Mouse (Mus musculus) megakaryocyte-erythroid progenitor cell, adult 5-6 weeks (primary cell): ENCODE measurements around the gene Igsf23. TPM values are rescaled to one million over a fixed set of nuclear protein-coding genes. Genes with fewer than 3 reads are reported as not detected.

Experiments
- ATAC-seq: replicated peaks from 2 replicates; pipeline ENCODE4 v1.8.0; 2016; ENCODE audit warnings: mild to moderate bottlenecking, inconsistent platforms; ENCODE audit not compliant: severe bottlenecking, poor library complexity, low FRiP score, low TSS enrichment
- total RNA-seq, 2 experiments: library from RNA; stranded (forward) in 1 of 2; stranded (reverse) in 1 of 2; fragments of 200-1000, 215-1000 nt in 1 of 2; fragments of >200 nt in 1 of 2; fragmentation: Nextera tagmentation in 1 of 2; gene quantifications; 2 replicates each; pipeline ENCODE4 v1.2.3; 2014 to 2017

Igsf23 gene
- total RNA-seq, 2 experiments from 2014 or later, result not detected

DNA sequence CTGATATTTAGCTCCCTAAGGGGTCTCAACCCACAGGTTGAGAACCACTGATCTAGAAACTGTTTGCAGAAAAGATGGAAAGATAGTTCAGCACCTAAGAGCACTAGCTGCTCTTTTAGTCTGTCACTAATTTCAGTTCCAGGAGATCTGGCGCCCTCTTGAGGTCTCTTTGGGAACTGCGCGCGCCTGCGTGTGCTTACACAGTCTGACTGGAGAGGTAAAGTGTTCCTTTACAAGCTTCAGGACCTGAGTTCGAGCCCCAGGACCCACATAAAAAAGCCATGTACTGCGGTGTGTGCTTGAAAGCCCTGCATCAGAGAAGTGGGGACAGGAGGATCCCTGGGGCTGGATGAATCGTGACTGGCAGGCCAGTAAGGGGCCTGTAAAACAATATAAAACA lies 60.7 kb downstream of the Igsf23 start:
- ATAC-seq, result no peak

- ATAC-seq, result no peak
These were observed 62.7 kb downstream of the Igsf23 start, which contains the start of gene Ceacam19 for GRCm38 (mm10) chr7:19887849-19888248. TSS of gene Ceacam19 (minus strand) at chr7:19887965.

Other genes with a start within 250 kb of the Igsf23 start
- gene Tomm40, start 235.3 kb downstream of the Igsf23 start, total RNA-seq (2014; fragmentation: Nextera tagmentation), result 111 and 140 TPM in 2 replicates
- 44.6 and 64.9 TPM in 2 replicates for gene Tomm40, start 235.3 kb downstream of the Igsf23 start, total RNA-seq (2017)
- 2.2 and 6.0 TPM in 2 replicates for gene Nectin2, start 200.3 kb downstream of the Igsf23 start, total RNA-seq (2014; fragmentation: Nextera tagmentation)
- gene Nectin2, start 200.3 kb downstream of the Igsf23 start, total RNA-seq (2017), result 3.9 and 12.3 TPM in 2 replicates
- gene Bcam, start 179.7 kb downstream of the Igsf23 start, total RNA-seq (2014; fragmentation: Nextera tagmentation), result 5.3 TPM in 1 of 2 replicates, not detected in the other
- 0.08 TPM in 1 of 2 replicates, not detected in the other for gene Bcam, start 179.7 kb downstream of the Igsf23 start, total RNA-seq (2017)
- gene Cblc, start 153.9 kb downstream of the Igsf23 start, total RNA-seq (2014; fragmentation: Nextera tagmentation), result not detected in 2 replicates
- gene Cblc, start 153.9 kb downstream of the Igsf23 start, total RNA-seq (2017), result not detected in 2 replicates
- gene Bcl3, start 128.0 kb downstream of the Igsf23 start, total RNA-seq (2014; fragmentation: Nextera tagmentation), result 3.3 TPM in 1 of 2 replicates, not detected in the other
- 0.34 TPM in 1 of 2 replicates, not detected in the other for gene Bcl3, start 128.0 kb downstream of the Igsf23 start, total RNA-seq (2017)
- not detected in 2 replicates for gene Gm19345, start 98.8 kb downstream of the Igsf23 start, total RNA-seq (2014; fragmentation: Nextera tagmentation)
- not detected in 2 replicates for gene Gm19345, start 98.8 kb downstream of the Igsf23 start, total RNA-seq (2017)
- gene Ceacam16, start 89.5 kb downstream of the Igsf23 start, total RNA-seq (2014; fragmentation: Nextera tagmentation), result not detected in 2 replicates
- not detected in 2 replicates for gene Ceacam16, start 89.5 kb downstream of the Igsf23 start, total RNA-seq (2017)
- not detected in 2 replicates for gene Ceacam19, start 62.8 kb downstream of the Igsf23 start, total RNA-seq (2014; fragmentation: Nextera tagmentation)
- gene Ceacam19, start 62.8 kb downstream of the Igsf23 start, total RNA-seq (2017), result not detected in 2 replicates
- 1.3 and 6.4 TPM in 2 replicates for gene Pvr, start 29.6 kb downstream of the Igsf23 start, total RNA-seq (2014; fragmentation: Nextera tagmentation)
- gene Pvr, start 29.6 kb downstream of the Igsf23 start, total RNA-seq (2017), result 0.85 and 0.91 TPM in 2 replicates
- not detected in 2 replicates for gene Ceacam20, start 14.7 kb upstream of the Igsf23 start, total RNA-seq (2014; fragmentation: Nextera tagmentation)
- not detected in 2 replicates for gene Ceacam20, start 14.7 kb upstream of the Igsf23 start, total RNA-seq (2017)
- gene Nlrp9b, start 40.7 kb upstream of the Igsf23 start, total RNA-seq (2014; fragmentation: Nextera tagmentation), result not detected in 2 replicates
- gene Nlrp9b, start 40.7 kb upstream of the Igsf23 start, total RNA-seq (2017), result not detected in 2 replicates
- gene Vmn1r91, start 148.9 kb upstream of the Igsf23 start, total RNA-seq (2014; fragmentation: Nextera tagmentation), result not detected in 2 replicates
- gene Vmn1r91, start 148.9 kb upstream of the Igsf23 start, total RNA-seq (2017), result not detected in 2 replicates
- gene Gm16442, start 171.8 kb upstream of the Igsf23 start, total RNA-seq (2014; fragmentation: Nextera tagmentation), result not detected in 2 replicates
- not detected in 2 replicates for gene Gm16442, start 171.8 kb upstream of the Igsf23 start, total RNA-seq (2017)
- gene Vmn1r93, start 188.3 kb upstream of the Igsf23 start, total RNA-seq (2014; fragmentation: Nextera tagmentation), result not detected in 2 replicates
- gene Vmn1r93, start 188.3 kb upstream of the Igsf23 start, total RNA-seq (2017), result not detected in 2 replicates
- not detected in 2 replicates for gene Vmn1r94, start 217.6 kb upstream of the Igsf23 start, total RNA-seq (2014; fragmentation: Nextera tagmentation)
- gene Vmn1r94, start 217.6 kb upstream of the Igsf23 start, total RNA-seq (2017), result not detected in 2 replicates
- gene Vmn1r95, start 243.0 kb upstream of the Igsf23 start, total RNA-seq (2014; fragmentation: Nextera tagmentation), result not detected in 2 replicates
- not detected in 2 replicates for gene Vmn1r95, start 243.0 kb upstream of the Igsf23 start, total RNA-seq (2017)